Mouse (Mus musculus): Measurements from ENCODE around the gene Gatd1. TPM values are rescaled to one million over a fixed set of nuclear protein-coding genes. Genes with fewer than 3 reads are reported as not detected.
"Not testable (repeated sequence)": the region's sequence is repeated elsewhere in the genome, so short reads cannot be mapped to it uniquely, and the experiment has no call there.

Gene Gatd1
- total RNA-seq, 2 experiments from 2014 or later = 16.3 to 25.9 TPM

DNA sequence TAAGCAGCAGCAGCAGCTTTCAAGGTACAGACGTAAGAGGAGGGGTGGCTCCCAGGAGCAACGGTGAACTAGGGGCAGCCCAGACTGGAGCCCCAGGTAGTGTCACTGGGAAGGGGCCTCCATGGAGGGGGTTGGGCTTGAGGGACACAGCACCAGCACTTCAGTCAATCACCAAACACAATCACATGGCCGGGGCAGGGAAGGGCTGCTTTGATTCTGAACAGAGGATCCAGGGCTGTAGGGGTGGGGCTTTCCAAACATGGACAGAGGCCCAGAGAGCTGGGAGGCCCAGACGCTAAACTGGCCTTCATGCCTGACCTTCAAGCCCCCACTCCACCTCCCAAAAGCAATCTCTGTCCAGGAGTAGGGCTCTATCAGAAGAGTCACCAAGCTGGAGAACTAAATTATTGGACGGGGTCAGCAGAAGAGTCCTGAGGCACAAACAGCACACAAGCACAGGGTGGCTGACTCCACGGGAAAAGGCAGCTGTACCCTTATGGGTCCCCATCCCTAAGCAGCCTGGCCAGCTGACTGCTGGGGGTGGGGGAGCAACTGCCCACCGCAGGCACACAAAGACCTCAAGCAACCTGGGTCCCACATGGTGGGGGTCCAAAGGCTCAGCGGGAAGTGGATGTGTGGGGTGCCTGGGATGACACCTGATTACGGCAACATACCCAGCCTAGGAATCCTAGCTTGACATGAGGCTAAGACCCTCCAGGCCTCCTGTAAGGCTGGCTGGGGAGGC, 16.1 kb upstream of the Gatd1 start:
- no peak for ATAC-seq (replicated peaks; ENCODE audit: poor library complexity)

DNA sequence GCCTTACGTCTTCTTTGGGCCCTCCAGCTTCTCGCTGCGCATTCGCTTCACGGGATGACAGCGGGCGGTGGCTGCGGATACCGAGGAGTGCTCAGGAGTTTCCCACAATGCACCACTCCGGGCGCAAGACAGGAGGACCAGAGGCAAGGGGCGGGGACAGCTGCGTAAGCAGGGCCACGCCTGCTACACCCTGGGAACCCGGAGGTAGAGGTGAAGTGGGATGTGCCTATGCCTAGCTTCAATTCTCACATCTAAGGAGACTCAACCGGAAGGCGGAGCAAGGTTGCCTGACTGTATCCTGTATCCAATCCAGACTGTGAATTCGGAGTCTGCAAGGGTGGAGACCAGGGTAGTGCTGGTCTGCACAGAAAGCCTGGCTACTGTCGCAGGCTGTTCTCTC, 15.4 kb upstream of the Gatd1 start, which contains the start of gene Cend1:
Cend1 (minus strand) TSS at position 182 of the 400 bp plus-strand sequence.
- peak; percentile 34; the same call in 1 of the 2 replicates for ATAC-seq (replicated peaks; ENCODE audit: poor library complexity)

DNA sequence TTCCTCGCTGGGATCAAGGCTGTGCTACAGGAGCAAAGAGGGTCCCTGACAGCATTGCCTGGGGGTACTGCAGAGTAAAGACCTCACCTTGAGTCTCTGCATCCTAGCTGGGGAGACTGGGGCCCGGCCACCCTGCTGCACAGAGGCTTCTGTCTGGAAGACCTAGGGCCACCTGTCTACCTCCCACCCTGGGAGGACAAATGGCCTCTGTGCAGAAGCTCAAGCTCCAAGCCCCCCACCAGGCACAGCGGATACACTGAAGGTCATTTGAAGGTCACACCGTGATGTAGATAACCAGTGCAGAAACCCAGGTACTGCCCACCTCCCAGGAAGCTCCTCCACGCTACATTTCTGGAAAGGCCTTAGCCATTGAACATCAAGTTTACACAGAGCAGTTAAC, 14.8 kb upstream of the Gatd1 start:
- ATAC-seq (replicated peaks; ENCODE audit: poor library complexity) = no peak

DNA sequence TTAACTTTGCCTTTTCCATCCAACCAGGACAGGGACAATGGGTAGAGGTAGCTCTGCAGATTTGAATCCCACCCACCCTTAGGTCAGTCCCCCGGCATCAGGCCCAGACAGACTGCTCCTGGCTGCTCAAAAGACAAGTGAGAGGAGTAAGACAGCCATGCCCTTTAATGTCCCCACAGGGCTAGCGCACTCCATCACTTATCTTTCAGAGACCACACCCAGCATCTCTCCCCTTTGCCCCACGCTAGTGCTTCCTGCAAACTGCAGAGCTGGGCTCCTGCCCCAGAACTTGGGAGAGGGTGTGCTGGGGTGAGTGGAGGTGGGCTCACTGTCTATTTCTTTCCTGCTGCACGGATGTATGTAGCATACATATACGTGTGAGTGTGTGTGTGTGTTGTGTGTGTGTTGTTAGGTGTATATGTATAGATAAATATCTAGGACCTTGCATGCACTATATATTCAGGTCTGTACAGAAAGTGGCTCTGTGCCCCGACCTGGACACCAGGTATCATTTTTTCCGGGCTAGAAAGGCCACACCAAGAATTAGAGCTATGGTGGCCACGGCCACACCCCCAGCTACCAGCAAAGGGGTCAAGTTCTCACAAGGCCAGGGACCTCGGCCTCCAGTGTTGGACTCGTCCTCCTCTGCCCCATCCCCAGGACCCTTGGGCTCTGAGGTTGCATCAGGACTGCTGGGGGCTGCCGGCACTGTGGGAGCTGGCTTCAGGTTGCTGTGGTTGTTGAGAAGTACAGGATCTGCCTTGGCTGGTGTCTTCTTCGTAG, 13.2 kb upstream of the Gatd1 start:
- ATAC-seq (replicated peaks; ENCODE audit: poor library complexity) = peak; percentile 41; the same call in 1 of the 2 replicates

DNA sequence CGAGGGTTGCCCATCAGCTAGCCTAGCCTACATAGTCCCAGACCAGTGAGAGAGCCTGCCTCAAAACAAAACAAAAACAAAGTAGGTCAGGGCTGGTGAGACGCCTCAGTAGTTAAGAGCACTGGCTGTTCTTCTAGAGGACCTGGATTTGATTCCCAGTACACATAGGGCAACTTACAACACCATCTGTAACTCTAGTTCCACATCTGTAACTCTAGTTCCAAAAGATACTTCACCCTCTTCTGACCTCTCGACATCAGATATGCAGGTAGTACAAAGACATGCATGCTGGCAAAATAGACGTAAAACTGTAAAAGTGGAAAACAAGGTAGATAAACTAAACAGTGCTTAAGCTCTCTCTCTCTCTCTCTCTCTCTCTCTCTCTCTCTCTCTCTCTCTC, 9.9 kb upstream of the Gatd1 start:
- ATAC-seq (replicated peaks; ENCODE audit: poor library complexity) = no peak

DNA sequence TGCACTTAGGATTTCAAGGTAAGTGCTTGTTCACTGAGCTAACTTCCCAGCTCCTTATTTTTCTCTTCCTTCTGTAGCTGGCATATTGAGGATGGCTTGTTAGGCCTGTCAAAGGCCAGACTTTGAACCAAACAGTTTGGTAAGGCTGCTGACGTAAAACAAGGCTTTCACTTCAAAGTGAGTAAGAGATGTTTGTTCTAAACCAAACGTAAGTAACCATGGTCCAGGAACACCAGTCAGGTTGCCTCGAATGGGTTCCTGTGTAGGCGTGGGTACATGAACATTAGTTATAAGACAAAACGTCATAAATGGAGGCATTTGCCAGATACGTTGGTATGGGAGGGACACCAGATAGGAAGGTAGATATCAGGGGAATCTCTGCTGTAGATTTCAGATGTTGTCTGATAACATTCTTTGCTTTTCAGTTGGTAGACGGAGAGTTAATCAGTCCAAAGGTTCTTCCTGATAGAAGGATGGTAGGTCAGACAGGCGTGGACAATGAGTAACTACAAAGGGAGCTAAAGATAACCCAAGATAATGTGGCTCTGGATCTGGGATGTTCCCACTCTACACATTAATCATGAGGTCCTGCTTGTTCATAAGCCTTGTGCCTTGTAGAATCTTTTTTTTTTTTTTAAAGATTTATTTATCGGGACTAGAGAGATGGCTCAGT, 6.2 kb upstream of the Gatd1 start:
- ATAC-seq (replicated peaks; ENCODE audit: poor library complexity) = no peak

DNA sequence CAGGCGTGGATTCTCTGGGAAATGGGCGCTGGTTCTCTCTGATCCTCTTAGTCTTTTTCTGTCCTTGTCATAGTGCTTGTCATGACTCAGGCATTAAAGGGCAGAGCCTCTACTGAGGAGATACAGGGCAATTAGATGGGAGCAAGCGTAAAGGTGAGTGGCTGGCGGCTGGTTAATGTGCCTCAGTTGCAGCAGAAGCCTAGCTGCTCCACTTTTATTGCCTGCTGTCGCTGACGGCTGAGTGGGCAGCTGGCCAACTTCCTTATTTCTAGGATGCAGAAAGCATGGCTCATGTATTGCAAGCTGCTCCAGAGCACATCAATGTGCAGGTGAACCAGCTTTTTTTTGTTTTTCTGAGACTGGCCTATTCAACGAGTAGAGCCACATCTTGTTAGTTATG, 5.0 kb upstream of the Gatd1 start:
- ATAC-seq (replicated peaks; ENCODE audit: poor library complexity) = no peak

DNA sequence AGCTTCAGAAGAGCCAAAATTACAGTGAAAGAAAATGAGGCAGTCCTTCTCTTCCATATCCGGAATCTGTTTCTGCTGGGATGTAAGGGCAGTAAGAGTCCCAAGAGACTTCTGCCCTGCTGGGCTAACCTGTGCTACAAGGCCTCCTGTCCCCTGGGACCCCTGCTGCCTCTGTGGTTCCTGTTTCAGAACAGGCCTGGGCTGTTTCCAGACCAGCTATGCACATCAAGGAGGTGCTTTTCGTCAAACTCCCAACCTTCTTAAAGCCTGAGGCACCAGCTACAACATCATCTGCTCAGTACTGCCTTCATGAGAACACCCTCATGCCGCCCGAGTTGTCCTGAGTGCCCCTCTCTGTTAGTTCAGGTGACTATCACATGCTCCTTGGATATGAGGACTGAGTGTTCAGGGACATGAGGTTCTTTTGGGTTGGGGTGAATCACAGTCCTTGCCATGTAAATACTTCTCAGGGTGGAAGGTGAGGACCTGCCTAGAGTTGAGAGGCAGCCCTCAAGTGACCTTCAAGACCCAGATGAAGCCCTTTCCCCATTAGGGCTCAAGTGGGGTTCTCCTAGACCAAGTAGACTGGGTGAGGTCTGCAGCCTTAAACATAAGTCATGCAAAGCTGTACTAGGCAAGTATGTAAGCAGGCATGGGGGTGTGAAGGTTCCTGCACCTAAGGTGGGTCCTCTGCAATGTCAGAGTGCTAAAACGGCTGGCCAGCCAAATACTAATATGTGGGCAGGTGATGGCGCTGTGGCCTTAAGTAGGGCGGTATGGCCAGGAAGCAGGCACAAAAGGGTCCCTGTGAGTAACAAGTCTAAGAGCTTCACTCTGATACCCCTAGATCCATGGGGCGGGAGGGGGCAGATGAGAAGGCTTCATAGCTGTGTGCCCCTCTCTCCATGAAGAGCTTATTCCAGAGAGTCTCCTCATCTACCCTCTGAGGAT, 4.1 kb upstream of the Gatd1 start:
- ATAC-seq (replicated peaks; ENCODE audit: poor library complexity) = no peak

DNA sequence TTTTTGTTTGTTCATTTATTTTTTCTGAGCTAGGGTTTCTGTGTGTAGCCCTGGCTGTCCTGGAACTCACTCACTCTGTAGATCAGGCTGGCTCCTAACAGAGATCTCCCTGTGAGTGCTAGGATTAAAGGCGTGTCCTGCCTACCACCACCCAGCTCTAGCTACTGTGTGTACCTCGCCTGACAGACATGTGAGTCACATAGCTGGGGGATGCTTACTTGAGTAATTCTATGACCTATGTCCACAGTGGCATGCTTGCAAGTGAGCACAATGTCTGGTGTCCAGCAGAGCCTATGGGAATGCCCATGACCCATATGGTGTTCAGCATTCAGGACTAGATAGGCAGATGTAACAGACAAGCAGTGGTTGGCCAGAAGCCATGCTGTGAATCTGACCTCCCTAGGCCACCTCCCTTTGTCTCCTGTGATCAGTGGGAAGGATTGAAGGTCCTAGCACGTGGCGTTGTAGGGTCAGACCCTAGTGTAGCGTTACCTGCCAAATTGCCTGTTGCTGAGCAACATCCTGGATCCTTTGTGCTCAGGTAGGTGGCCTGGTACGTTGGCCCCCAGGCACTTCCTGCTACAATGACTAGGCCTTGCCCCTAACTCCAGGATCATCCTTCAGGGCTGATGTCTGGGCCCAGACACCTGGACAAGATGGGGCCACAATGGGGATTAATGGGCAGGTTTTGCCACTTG, 2.4 kb upstream of the Gatd1 start:
- no peak for ATAC-seq (replicated peaks; ENCODE audit: poor library complexity)

DNA sequence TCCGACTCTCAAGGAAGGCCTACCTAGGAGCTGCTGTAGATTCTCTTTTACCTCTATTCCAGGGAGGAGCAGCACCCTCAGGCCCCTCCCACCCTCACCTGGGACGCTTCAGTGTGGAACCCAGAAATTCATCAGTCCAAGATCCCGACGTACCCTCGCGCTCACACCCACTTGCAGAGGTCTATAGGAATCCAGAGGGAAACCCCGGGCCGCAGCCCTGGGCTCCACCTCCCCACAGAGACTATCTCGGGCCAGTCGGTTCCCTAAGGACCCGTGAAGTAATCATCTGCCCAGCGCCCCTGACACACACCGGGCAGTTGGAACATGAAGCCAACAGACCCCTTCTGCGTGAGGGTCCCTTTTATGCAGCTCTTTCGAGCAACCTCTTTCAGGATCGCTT, 605 bp downstream of the Gatd1 start:
- ATAC-seq (replicated peaks; ENCODE audit: poor library complexity) = no peak

DNA sequence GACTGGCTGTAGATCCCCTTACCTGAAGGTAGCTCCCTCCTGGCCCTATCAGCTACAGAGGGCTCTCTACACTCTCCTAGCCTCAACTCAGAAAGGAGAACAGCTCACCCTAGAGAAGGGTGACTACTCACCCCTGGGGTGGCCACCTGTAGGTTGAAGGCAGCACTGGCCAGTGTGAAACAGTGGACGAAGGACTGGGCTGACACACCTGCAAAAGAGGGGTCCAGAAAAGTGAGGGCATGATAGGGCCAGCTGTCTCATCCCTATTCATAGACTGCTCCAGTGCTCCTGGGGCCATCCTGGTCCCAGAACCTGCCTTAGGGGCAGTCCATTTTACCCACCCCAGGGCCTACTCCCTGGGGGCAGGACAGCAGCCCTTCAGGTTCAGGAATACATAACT, 2.3 kb downstream of the Gatd1 start:
- no peak for ATAC-seq (replicated peaks; ENCODE audit: poor library complexity)

DNA sequence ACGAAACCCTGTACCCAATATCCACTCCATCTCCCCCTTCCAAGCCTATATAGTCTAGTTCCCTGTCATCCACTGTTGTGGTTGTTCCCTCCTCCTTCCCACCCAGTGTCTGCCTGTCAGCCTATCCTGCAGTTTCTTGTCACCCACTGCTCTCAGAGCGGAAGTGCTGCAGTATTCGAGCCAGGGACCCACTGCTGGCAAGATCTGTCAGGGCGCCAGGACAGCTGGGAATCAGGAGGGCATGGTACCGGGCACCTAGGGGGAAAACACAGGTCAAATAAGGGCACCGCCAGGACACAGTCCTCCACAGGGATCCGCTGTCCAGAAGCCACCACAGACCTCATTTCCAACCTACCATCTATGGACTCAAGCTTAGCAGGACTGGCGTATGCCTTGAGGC, 3.3 kb downstream of the Gatd1 start:
- no peak for ATAC-seq (replicated peaks; ENCODE audit: poor library complexity)

DNA sequence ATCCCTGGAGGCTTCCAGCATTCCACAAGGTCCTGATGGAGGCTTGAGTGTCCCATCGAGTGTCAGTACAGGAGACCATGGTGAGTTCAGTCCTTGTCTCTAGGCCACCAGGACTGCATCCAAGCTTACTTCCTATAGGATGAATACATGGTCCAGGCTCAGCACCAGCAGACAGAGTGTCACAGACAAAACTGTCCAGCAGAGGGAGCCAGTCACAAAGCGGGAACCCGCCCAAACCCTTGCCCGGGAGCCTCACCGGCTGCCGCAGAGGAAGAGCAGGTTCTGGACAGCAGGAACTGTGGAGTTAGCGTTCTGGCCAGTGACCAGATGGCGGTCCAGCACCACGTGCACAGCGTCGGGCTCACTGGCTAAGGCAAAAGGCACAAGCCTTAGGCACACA, 5.1 kb downstream of the Gatd1 start:
- peak; percentile 93 for ATAC-seq (replicated peaks; ENCODE audit: poor library complexity)

DNA sequence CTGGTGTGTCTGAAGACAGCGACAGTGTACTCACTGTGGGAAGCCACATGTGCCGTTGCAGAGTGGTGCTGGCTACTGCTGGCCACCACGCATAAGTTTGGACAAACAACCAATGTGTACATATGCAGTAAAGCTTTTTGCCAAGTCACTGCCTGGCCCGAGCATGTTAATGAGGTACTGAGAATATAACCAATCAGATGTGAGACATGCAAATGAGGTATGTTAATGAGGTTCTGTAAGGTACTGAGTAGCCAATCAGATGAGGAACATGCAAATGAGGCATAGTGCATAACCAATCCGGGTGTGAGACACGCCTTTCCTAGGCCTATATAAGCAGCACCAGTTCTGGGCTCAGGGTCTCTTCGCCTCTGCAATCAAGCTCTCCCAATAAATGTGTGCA, 6.3 kb downstream of the Gatd1 start:
- ATAC-seq (replicated peaks; ENCODE audit: poor library complexity) = not testable (repeated sequence)

DNA sequence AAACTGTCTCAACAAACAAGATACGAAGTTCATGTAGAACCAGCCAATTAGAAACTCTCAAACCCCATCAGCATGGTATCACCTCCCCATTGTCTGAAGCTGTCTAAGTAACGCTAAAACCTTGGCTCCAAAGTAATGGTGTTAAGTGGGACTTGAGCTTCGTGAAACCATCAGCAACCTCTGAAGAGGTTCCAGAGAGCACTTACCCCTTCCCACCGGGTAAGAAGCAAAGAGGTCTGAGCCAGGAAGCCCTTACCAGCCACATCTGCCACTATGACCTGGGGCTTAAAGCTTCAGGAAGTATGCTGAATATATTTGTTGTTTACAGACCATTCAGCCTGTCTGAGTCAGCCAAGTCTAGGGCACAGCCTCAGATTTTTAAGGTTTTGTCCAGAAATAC, 8.5 kb downstream of the Gatd1 start:
- no peak for ATAC-seq (replicated peaks; ENCODE audit: poor library complexity)

DNA sequence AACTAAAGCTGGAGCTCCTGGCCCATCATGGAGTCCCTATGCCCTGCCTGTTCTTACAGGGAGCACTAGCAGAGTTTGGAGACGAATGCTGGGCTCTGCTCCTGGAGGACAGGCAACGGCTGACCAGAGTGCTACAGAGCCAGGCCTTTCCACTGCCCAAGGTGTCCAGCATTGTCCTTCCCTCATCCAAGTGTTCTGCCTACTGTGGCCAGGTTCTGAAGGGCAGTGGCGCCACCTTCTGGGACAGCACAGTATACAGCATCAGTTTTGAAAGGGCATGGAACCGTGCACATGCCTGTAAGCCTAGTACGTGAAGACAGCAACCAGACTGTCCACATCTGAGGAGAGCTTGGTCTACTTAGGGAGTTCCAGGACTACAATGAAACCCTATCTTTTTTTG, 10.6 kb downstream of the Gatd1 start:
- peak; percentile 97 for ATAC-seq (replicated peaks; ENCODE audit: poor library complexity)

DNA sequence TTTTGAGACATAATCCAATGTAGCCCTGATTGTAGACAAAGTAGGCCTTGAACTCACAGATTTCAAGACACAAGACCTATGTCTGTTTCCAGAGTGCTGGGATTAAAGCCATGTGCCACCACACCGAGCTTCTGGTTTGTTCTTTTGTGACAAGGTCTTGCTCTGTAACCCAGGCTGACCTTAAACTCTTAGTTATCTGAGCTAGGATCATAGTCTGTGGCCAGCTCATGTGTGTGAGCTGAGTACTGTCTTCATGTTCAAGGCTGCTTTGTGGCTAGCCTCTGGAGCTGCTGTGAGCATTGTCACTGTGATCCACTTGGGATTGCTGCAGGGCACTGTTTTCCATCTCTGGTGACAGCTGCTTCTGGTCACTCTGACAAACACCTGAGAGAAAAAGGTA, 18.6 kb downstream of the Gatd1 start:
- no peak for ATAC-seq (replicated peaks; ENCODE audit: poor library complexity)

DNA sequence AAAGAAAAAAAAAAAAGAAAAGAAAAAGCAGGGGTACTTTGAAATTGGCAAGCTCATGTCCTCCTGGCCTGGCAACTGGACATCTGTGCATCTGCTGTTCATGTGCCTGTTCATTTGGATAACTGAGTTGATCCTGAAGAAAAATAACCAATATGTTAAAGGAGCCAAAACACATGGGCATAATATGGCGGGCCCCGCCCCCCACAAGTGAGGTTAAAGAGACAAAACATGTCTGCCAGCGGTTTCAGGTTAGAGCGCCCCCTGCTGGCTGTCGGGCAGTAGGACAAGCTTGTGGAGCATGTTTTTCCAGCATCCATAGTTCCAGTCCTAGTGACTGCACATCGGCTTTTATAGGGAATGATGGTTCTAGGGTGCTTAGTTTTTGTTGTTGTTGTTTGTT, 19.2 kb downstream of the Gatd1 start:
- ATAC-seq (replicated peaks; ENCODE audit: poor library complexity) = peak; percentile 23

DNA sequence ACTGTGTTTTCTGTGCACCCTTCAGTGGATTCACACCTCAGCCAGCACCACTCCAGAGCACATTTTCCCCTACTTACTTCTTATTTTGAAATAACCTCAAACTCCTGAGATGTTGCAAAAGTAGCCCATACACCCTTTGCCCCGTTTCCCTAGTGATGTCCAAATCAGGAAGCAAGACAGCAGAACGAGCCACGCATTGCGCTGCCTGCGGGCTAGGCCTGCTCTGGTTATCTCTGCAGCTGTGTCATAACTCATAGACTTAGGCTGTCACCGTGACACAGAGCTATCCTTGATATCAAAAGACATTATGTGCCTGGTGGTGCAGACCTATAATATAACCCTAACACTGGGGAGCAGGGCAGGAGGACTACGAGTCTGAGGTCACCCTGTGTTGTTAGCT, 19.8 kb downstream of the Gatd1 start:
- peak; percentile 57 for ATAC-seq (replicated peaks; ENCODE audit: poor library complexity)
